Mouse (Mus musculus): ENCODE results near the gene Adam19.

DNA sequence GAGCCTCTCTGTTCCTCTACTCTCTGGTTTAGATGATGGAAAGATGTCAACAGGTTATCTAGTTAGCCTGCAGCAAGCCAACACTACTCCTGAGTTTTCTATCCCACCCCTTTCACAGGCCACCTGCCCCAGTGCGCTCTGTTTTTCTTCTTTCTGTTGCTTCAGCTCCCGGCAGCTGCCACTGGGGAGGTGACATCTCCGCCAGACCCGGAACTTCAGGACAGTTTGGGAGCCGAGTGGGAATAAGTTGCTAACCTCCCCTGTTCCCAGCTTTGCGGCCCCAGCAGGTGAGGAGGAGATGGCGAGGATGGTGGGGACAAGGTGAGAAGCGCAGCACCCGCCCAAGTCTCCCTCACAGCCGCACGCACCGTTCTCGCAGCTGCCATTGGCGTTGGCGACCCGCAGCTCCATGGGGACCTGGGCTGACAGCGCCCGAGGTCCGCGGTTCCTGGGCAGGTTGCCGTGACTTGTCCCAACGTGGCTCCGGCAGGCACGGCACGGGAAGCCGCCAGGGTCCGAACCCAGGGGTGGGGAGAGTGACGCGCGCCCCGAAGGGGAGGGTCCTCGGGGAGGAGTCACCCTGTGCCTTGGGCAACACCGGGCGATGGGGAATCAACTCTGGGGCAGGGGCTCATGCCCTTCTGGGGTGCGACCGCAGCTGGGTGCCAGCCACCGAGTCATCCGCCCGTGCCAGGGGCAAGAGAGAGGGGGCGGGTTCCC, 110.2 kb downstream of the Adam19 start, which contains the start of gene Nipal4:
- no peak for TF ChIP-seq EP300 (IDR thresholded peaks at IDR 0.05; ENCODE audit: low read depth)
- TF ChIP-seq CTCF (IDR thresholded peaks at IDR 0.05; ENCODE audit: low read depth), result no peak
